Mouse (Mus musculus) kidney, embryonic 14.5 days (tissue): ENCODE results near the gene Tlnrd1. TPM values are rescaled to one million over a fixed set of nuclear protein-coding genes. Genes with fewer than 3 reads are reported as not detected.

ENCODE experiments used
- ATAC-seq: fragments of 200-750 bp; cut with Nextera tagmentation; 2 replicates; pipeline ENCODE4 v1.8.0; 2017; ENCODE audit warnings: moderate number of reproducible peaks, mild to moderate bottlenecking, moderate TSS enrichment, moderate library complexity; ENCODE audit not compliant: low FRiP score, low TSS enrichment
- H3K27ac ChIP-seq: fragments of 300-500 bp; sonication (generic); 2 replicates; pipeline ENCODE4 v1.5.1; 2014; ENCODE audit warnings: low read depth, mild to moderate bottlenecking, low read length, moderate library complexity, mixed read lengths
- H3K27me3 ChIP-seq: fragments of 300-500 bp; sonication (generic); 2 replicates; pipeline ENCODE4 v1.6.1; 2014; ENCODE audit warnings: mild to moderate bottlenecking, low read length; ENCODE audit not compliant: control insufficient read depth, insufficient read depth
- H3K36me3 ChIP-seq: fragments of 300-500 bp; sonication (generic); 2 replicates; pipeline ENCODE4 v1.6.1; 2014; ENCODE audit warnings: low read length, mixed read lengths; ENCODE audit not compliant: control insufficient read depth, insufficient read depth
- H3K4me1 ChIP-seq: fragments of 300-500 bp; sonication (generic); 2 replicates; pipeline ENCODE4 v1.6.1; 2014; ENCODE audit warnings: low read length, mixed read lengths; ENCODE audit not compliant: control insufficient read depth, insufficient read depth
- H3K4me2 ChIP-seq: fragments of 300-500 bp; sonication (generic); replicated peaks from 2 replicates; pipeline ENCODE4 v1.6.1; 2014; ENCODE audit warnings: low read depth, mild to moderate bottlenecking, low read length
- H3K4me3 ChIP-seq: fragments of 300-500 bp; sonication (generic); 2 replicates; pipeline ENCODE4 v1.5.1; 2014; ENCODE audit warnings: mild to moderate bottlenecking, low read length
- H3K9ac ChIP-seq: fragments of 300-500 bp; sonication (generic); 2 replicates; pipeline ENCODE4 v1.6.1; 2014; ENCODE audit warnings: low read depth, mild to moderate bottlenecking, low read length, moderate library complexity
- H3K9me3 ChIP-seq: fragments of 300-500 bp; sonication (generic); 2 replicates; pipeline ENCODE4 v1.6.1; 2016; ENCODE audit warnings: low read length; ENCODE audit not compliant: control insufficient read depth
- WGBS: fragments of 180-500 bp; shearing (Covaris S2); extraction: QIAGEN DNeasy Blood & Tissue Kit; methylation state at CpG from one replicate; pipeline ENCODE4 v1.1.7; 2014; 5-methylcytosine and 5-hydroxymethylcytosine counted together
- polyA plus RNA-seq: library from polyadenylated mRNA; unstranded; fragments of >200 nt; fragmentation: Nextera tagmentation; extraction: Ambion mirVana; gene quantifications from 2 replicates; pipeline ENCODE4 v1.2.1, GENCODE M21; 2014

The Tlnrd1 gene
- 15.3 and 16.2 TPM in 2 replicates for polyA plus RNA-seq

GRCm38 (mm10) chr7:83884021-83884658 is at the start of gene Tlnrd1, which contains the start of gene Mesd:
Gene Tlnrd1, minus strand, starts transcription at chr7:83884305.
Gene Mesd, plus strand, starts transcription at chr7:83884466.
- peaks cover 19% of the 10 kb centered on the region for H3K4me1 ChIP-seq
- peak within 1 kb of the TSS; percentile 79 for H3K4me3 ChIP-seq

GRCm38 (mm10) chr7:83921637-83922036 is 37.5 kb upstream of the Tlnrd1 start:
- H3K27ac ChIP-seq: no peak overlapping the region
- H3K27me3 ChIP-seq: no peaks in the 10 kb centered on the region
- H3K4me3 ChIP-seq: no peak overlapping the region
- H3K36me3 ChIP-seq: no peaks in the 10 kb centered on the region
- H3K9me3 ChIP-seq: no peaks in the 10 kb centered on the region
- no peaks in the 10 kb centered on the region for H3K4me1 ChIP-seq
- no peak overlapping the region for H3K9ac ChIP-seq
- no peak for ATAC-seq
- whole genome bisulfite sequencing: 35% methylated on average over 3 of the region's 3 CpGs
- no peak overlapping the region for H3K4me2 ChIP-seq

More at GRCm38 (mm10) chr7:83884021-83884658, at the start of gene Tlnrd1, which contains the start of gene Mesd:
- 0% methylated on average over 61 of the region's 69 CpGs for whole genome bisulfite sequencing
- Histone ChIP-seq H3K4me2 (peak within 1 kb of the TSS; percentile 93), H3K27ac (peak within 1 kb of the TSS; percentile 98), H3K9me3 (no peaks in the 10 kb centered on the region; the same call in 1 of the 2 replicates), H3K27me3 (no peaks in the 10 kb centered on the region), H3K9ac (peak within 1 kb of the TSS; percentile 96), H3K36me3 (peaks cover 5% of the 10 kb centered on the region; the same call in 1 of the 2 replicates)
- peak; percentile 89 for ATAC-seq

- ATAC-seq: no peak
- Histone ChIP-seq H3K9me3 (no peaks in the 10 kb centered on the region), H3K27me3 (no peaks in the 10 kb centered on the region), H3K4me2 (no peak overlapping the region), H3K9ac (no peak overlapping the region), H3K27ac (no peak overlapping the region), H3K4me3 (no peak overlapping the region), H3K36me3 (no peaks in the 10 kb centered on the region), H3K4me1 (no peaks in the 10 kb centered on the region)
- 70% methylated on average over 4 of the region's 4 CpGs for WGBS
Observed at GRCm38 (mm10) chr7:83920241-83920640, 36.1 kb upstream of the Tlnrd1 start.

GRCm38 (mm10) chr7:83914566-83914965 is 30.5 kb upstream of the Tlnrd1 start:
- no peak overlapping the region for H3K4me2 ChIP-seq
- H3K27ac ChIP-seq: no peak overlapping the region
- no peak overlapping the region for H3K9ac ChIP-seq
- no peak overlapping the region for H3K4me3 ChIP-seq
- H3K9me3 ChIP-seq: no peaks in the 10 kb centered on the region
- no peaks in the 10 kb centered on the region for H3K36me3 ChIP-seq
- WGBS: 1% methylated on average over 3 of the region's 3 CpGs
- ATAC-seq: no peak
- H3K4me1 ChIP-seq: no peaks in the 10 kb centered on the region
- H3K27me3 ChIP-seq: no peaks in the 10 kb centered on the region

- H3K4me3 ChIP-seq: no peak overlapping the region
- no peaks in the 10 kb centered on the region for H3K4me1 ChIP-seq
- H3K4me2 ChIP-seq: no peak overlapping the region
- no peaks in the 10 kb centered on the region for H3K9me3 ChIP-seq
- ATAC-seq: no peak
- no peak overlapping the region for H3K27ac ChIP-seq
- 74% methylated on average over 9 of the region's 9 CpGs for WGBS
- H3K9ac ChIP-seq: no peak overlapping the region
- H3K27me3 ChIP-seq: no peaks in the 10 kb centered on the region
- H3K36me3 ChIP-seq: no peaks in the 10 kb centered on the region
Observed at GRCm38 (mm10) chr7:83913995-83914394, 29.9 kb upstream of the Tlnrd1 start.

- Histone ChIP-seq H3K9ac (no peak overlapping the region), H3K9me3 (no peaks in the 10 kb centered on the region), H3K4me3 (no peak overlapping the region), H3K4me1 (no peaks in the 10 kb centered on the region), H3K36me3 (no peaks in the 10 kb centered on the region), H3K27ac (no peak overlapping the region), H3K27me3 (no peaks in the 10 kb centered on the region), H3K4me2 (no peak overlapping the region)
- no peak for ATAC-seq
- 90% methylated on average over 6 of the region's 6 CpGs for WGBS
Observed at GRCm38 (mm10) chr7:83913405-83913932, 29.4 kb upstream of the Tlnrd1 start.

GRCm38 (mm10) chr7:83911909-83912308 is 27.8 kb upstream of the Tlnrd1 start:
- H3K36me3 ChIP-seq: no peaks in the 10 kb centered on the region
- H3K4me2 ChIP-seq: no peak overlapping the region
- H3K27ac ChIP-seq: no peak overlapping the region
- no peaks in the 10 kb centered on the region for H3K4me1 ChIP-seq
- no peak overlapping the region for H3K4me3 ChIP-seq
- no peaks in the 10 kb centered on the region for H3K27me3 ChIP-seq
- no peaks in the 10 kb centered on the region for H3K9me3 ChIP-seq
- no peak for ATAC-seq
- no peak overlapping the region for H3K9ac ChIP-seq
- WGBS: 77% methylated on average over 3 of the region's 3 CpGs

GRCm38 (mm10) chr7:83904831-83905230 is 20.7 kb upstream of the Tlnrd1 start:
- Histone ChIP-seq H3K27me3 (no peaks in the 10 kb centered on the region), H3K27ac (no peak overlapping the region), H3K9me3 (peaks cover 2% of the 10 kb centered on the region; the same call in 1 of the 2 replicates), H3K4me2 (no peak overlapping the region), H3K9ac (no peak overlapping the region), H3K4me3 (no peak overlapping the region), H3K36me3 (peaks cover 13% of the 10 kb centered on the region), H3K4me1 (no peaks in the 10 kb centered on the region)
- ATAC-seq: no peak
- 88% methylated on average over 3 of the region's 3 CpGs for WGBS
